Mouse (Mus musculus) inflammation-experienced regulatory T-cells, adult 6 months (primary cell): ENCODE measurements around the gene Gpnmb. TPM values are rescaled to one million over a fixed set of nuclear protein-coding genes. Genes with fewer than 3 reads are reported as not detected.

Source experiments
- ATAC-seq: one replicate; pipeline ENCODE4 v1.8.0; 2017
- polyA plus RNA-seq, 3 experiments: library from polyadenylated mRNA; unstranded; fragments of 100-300 nt; shearing (Covaris generic); gene quantifications; one replicate each; pipeline ENCODE4 v1.2.1; 2017

Gene Gpnmb
- 1 to 10 TPM; 1.2 to 3.5 (median 2.0) TPM for polyA plus RNA-seq

- peak; percentile 72 for ATAC-seq
These were observed at the start of gene Gpnmb for GRCm38 (mm10) chr6:49036275-49037267. Gpnmb (plus strand) TSS chr6:49036546.

DNA sequence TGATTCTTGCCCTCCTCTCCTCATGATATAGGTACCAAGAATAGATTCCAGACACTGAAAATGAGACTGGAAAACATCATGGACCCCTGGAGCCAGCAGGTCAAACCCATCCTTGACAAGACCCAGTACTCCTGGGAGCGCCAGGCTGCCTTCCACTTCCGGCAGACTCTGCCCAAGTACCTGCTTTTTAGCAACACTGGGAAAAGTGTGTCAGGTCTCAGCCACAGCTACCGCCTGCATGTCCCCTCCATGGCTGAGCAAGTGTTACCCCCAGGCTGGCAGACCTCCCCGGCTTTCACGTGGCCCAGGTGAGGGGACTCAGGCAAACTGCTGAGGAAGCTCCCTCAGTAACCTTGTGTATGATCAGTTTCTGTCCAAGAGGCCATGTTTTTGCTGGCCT lies 46.4 kb upstream of the Gpnmb start:
- ATAC-seq, result no peak

- ATAC-seq, result no peak
These were observed 44.4 kb upstream of the Gpnmb start for GRCm38 (mm10) chr6:48991991-48992390.

DNA sequence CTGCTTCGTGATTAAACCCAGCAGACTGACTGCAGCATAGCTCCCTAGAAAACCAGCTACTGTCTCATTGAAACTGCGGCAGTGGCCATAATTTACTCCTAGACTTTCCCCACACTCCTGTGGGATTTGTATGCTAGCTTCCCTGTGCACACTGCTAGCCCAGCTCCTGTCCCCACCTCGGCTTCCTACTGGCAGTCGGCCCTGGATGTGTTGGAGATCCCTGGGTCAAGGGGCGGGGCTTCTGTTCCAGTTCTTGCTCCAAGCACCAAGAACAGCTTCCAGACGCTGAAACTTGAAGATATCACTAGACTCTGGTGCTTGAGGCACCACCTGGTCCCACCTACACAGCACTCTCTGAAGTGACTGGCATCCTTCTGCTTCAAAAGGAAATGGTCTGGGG lies 38.2 kb upstream of the Gpnmb start:
- ATAC-seq, result no peak

DNA sequence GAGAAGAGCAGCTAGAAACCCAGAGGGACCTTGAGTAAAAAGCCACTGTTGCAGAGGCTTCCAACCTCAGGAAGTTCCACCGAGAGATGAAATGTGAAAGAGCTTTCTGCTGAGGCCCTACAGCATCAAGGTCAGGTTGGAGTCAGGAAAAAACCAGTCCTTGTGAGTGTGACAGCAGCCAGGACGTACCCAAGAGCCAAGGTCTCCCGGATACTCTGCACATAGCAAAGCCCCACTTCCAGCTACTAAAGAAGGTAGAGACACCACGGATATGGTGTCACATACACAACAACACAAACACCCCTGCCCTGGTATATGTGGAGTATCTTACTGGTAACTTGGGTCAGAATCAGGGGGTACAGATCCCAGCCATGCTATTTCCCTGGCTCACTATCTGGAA lies 37.5 kb upstream of the Gpnmb start:
- ATAC-seq, result no peak

DNA sequence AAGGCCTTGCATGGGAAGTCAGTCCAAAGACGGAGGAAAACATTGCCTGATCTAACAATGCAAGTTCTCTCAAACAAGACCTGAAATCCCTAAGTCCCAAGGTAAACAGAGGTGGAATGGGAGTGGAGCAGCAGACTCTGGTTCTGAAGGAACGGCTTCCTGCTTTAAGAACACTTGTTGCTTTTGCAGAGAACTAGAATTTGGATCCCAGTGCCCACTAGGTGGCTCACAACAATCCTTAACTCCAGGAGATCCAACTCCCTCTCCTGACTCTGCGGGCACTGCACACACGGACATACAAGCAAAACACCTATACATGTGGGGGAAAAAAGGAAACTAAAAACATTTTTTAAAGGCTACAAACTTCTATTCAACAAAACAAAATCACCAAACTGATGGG lies 33.0 kb upstream of the Gpnmb start:
- ATAC-seq, result no peak

GRCm38 (mm10) chr6:49007981-49008380 lies 28.4 kb upstream of the Gpnmb start:
- ATAC-seq, result peak; percentile 86

DNA sequence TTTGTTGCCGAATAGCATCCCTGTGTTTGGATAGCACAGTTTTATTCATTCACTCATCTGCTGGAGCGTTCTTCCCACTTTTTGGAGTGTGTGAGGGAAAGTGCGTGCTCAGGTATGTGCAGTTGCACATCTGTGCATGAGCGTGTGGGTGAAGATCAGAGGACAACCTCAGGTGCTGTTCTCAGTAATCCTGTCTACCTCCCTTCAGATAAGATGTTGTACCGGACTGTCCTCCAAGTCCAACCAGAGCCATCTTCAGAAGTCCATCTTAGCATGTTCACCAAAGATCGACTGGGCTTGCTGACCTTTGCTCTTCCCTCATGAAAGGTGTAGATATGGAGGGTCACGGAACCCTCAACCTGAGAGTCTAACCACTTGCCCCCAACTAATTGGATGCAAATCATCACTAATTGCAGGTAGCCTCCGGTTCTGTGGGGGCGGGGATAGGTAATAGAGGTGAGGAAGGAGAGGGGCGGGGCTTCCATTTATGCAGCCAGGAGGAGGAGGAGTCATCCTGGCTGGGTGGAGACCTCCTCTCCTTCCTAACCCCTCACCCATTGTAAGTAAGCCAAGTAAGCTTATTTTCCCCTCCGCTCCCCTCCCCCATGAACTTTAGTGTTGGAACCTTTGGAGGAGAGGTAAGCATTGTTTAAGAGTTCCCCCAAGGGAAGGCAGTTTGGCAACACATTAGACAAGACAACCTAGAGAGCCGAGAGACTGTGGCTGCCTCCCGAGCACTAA lies 27.8 kb upstream of the Gpnmb start:
- no peak for ATAC-seq

DNA sequence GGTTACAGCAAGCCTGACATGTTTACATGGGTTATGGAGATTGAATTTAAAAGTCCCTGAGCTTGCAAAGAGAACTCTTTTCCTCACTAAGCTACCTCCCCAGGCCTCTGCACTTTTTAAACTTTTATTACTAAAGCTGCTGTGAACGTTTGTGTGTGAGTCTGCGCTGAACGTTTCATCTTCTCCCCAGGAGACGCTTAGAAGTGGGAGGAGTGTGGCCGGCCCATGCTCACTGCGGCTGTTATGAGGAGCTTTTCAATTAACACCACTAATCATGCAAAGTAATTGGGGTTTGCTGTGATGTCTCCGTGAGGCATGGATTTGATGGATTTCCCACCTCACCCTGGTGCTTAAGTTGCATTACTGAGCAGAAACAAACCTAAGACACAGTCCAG lies 27.2 kb upstream of the Gpnmb start:
- no peak for ATAC-seq

DNA sequence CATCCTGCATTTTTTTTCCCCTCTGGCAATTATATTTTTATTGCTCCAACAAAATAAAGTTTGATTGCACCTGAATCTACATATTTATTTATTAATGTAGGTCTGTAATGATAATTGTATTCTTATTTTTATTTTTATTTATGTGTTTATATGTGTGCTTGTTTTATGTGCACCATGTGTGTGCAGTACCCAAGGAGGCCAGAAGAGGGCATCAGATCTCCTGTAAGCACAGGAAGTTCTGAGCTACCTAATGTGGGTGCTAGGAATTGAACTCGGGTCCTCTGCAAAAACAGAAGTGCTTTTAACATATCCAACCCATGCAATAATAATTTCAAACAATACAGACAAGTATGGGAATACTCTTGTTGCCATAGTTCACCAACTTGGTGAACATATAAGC lies 26.7 kb upstream of the Gpnmb start:
- no peak for ATAC-seq

GRCm38 (mm10) chr6:49011191-49011590 lies 25.2 kb upstream of the Gpnmb start:
- no peak for ATAC-seq

DNA sequence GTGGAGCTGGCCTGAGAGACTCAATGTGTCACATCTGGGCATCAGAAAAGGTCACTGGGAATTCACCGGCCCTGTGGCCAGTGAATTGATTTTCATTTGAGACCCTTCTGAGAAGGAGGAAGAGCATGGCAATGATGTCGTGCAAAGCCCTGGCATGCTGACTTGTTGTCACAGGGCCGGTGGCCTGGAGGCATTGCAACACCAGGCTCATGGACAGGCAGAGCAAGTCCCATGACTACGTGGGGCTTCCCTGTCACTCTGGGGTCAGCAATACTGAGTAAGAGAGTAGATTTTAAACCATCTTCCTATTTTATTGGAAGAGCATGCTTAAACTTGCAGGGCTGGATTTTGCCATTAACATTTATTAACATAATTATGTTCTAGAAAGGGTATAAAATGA lies 23.3 kb upstream of the Gpnmb start:
- ATAC-seq, result no peak

DNA sequence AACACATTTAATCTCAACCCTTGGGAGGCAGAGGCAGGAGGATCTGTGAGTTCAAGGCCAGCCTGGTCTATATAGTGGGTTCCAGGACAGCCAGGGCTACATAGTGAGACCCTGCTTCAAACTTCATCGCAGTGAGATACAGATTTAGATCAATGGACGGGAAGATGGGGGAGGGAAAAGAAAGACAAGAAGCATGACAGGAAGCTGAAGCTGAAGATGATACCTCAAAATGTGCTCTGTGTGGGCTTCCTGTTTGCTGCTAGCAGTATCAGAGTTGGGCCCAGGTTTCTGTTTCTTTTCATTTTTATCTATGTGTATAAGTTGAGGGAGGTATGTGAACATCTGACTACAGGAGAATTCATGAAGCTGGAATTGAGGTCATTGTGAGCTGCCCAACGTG lies 22.9 kb upstream of the Gpnmb start:
- ATAC-seq, result peak; percentile 93

DNA sequence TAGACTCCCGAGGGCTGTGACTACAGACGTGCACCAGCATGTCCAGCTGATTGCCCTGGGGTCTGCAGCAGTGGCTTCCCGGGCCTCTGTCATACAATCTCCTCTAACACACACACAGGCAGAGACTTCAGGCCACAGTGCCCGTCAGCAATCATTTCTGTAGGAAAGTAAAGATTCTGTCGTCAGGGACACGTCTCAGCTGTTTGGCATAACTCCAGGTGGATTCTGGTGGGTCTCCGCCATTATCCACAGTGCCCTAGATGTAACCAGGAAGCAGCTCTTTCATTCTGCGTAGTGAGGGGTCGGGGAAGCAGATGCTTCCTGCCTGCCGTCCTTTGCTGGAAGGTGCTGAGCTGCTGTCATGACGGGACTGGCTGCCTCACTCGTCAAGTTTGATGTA lies 19.2 kb upstream of the Gpnmb start:
- peak; percentile 67 for ATAC-seq

DNA sequence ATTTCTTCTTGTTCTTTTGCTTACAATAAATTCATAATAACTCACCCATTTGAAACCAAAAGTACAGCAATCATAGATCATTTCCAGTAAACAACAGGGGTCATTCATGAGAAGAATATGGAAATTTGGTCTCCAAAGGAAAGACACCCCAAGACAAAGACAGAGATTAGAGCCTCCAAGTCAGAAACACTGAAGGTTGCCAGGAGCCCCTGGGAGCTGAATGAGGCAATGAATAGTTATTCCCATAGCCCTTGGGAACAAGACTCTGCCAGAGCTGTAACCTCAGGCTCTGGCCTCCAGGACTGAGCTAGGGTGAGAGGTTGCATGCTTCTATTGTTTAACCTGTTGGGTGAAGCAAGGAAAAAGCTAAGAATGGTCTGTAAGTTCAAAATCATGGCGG lies 17.0 kb upstream of the Gpnmb start:
- no peak for ATAC-seq

DNA sequence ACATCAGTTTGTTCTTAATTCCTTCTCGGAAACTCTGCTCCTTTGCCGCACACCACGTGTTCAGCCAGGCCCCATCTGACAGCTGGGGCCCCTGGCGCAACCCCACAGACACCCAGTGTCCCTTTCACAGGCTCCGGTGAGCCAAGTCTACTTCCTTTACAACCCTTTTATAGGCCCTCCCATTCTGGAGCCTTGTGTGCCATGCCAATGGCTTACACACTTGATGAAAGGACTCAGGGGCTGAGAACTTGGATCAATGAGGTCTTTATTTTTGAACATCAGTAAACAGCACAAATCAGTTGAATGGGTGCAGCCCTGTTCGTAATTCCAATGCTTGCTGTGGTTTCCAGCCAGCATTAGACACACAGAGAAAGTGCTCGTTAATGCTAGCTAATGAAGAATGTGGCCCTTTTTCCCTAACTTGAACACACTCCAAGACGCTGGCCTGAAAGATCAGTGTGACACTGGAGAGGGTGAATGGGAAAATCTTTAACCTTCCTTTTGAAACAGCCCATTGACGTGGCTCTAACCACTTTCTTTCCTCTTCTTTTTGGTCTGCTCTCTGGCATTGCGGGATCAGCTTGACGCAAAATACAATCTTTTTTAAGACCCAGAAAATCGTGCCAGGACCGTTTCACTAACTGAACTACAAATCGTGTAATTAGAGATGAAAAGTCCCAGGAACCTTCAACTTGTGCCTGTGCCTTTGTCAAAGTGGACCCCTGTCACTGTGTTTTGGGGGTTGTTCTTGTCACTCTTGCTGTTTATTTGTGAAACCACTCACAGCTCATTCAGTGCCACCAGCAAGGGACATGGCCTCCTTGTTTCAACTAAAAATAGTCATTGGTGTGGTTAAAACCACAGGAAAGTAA lies 15.0 kb upstream of the Gpnmb start:
- ATAC-seq, result no peak

DNA sequence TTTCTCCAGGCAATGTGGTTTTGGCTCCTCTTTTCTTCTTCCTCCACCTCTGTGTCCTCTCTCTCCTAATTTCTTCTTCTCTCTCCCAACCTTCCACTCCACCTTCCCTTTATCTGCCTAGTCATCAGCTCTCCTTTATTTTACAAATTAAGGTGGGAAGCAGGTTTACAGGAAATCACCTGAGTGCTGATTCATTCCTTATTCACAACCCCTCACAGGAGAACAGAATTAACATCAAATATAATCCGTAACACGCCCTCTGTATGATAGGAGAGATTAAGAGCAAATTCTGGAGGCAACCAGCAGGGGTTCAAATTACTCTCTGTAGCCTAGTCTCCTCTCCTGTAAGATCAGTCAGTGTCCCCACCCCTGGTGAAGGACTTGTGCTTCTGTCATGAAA lies 14.0 kb upstream of the Gpnmb start:
- ATAC-seq, result no peak

DNA sequence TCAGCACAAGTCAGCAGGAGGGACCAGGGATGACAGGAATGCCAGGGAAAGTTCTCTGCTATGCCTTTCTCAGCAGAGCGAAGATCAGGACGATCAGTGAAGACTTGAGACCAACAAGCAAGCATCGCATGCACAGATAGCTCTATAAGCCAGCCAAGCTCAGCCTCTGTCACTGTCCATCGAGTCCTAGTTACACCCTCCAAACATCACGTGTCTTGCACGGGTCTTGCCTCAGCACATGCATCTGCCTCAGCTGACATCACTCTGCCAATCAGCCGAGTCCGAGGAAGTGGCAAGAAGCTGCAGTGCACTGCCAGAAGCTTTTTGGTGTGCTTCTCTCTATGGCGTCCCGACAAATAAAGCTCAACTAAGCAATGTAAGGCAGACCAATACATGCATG lies 13.0 kb upstream of the Gpnmb start:
- ATAC-seq, result no peak

GRCm38 (mm10) chr6:49025290-49025689 lies 11.1 kb upstream of the Gpnmb start:
- no peak for ATAC-seq

DNA sequence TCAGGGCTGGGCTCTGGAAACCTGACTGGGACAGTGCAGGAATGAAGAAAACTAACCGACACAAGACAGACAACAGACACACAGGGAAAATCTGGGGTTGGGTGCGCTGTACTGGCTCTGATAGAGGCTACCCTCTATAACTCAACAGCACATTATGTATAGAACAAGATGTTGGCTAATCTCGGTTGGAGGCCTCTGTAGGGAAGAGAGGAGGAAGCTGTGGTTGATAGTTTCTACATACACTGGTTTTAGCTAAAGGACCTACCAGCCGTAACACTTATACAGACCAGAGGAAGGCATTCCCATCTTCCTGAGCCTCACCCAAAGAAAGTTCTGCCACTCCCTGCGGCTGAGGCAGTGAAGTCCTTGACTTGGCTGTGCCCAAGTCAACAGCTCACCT lies 9.8 kb upstream of the Gpnmb start:
- no peak for ATAC-seq

- ATAC-seq, result no peak
These were observed 8.3 kb upstream of the Gpnmb start for GRCm38 (mm10) chr6:49028019-49028418.

DNA sequence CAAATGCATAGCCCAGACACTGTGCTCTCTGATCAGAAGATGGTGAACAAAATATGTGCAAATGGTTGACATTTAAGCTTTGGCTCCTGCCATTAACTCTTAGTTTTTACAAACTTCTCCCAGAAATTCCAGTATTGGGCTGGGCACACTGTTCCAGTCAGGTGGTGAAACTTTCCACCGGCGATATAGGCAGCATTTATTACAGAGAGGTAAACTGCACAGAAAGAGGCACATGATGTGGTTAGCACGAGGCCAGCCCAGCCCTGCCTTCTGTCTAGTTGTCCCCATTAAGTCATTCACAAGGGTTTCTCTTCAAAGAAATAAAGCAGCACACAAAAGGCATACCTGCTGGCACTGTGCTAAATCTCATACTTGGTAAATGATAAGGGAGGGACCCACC lies 7.6 kb upstream of the Gpnmb start:
- ATAC-seq, result no peak

DNA sequence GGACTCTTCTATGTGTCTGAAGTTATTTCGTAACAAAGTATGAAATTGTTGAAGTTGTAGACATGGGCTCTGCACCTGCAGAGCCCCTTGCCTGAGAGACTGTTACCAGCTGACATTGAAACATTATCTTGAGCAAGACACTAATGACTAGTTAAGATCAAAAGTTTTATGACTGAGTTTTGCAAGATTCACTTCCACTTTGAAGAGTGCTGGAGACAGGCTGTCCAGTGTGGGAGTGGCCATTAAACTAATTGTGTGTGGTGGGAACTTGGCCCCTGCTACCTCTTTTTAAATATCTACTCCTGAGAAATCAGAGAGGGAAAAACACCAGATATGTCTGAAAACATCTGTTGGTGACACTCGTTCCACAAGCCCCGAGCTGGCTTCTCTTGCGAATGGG lies 5.1 kb upstream of the Gpnmb start:
- ATAC-seq, result no peak
